Mouse (Mus musculus) forebrain, embryonic 15.5 days (tissue): ENCODE data around the gene Chst11. TPM values are rescaled to one million over a fixed set of nuclear protein-coding genes. Genes with fewer than 3 reads are reported as not detected.

Experiments
- ATAC-seq: fragments of 200-750 bp; cut with Nextera tagmentation; replicated peaks from 2 replicates; pipeline ENCODE4 v1.8.0; 2017; ENCODE audit warnings: mild to moderate bottlenecking, moderate TSS enrichment, moderate library complexity
- H3K27ac ChIP-seq: fragments of 300-500 bp; sonication (generic); replicated peaks from 2 replicates; pipeline ENCODE4 v1.5.1; 2015; ENCODE audit warnings: mild to moderate bottlenecking, inconsistent platforms
- H3K27me3 ChIP-seq: fragments of 300-500 bp; sonication (generic); 2 replicates; pipeline ENCODE4 v1.6.1; 2015; ENCODE audit warnings: inconsistent platforms
- H3K36me3 ChIP-seq: fragments of 300-500 bp; sonication (generic); 2 replicates; pipeline ENCODE4 v1.6.1; 2015; ENCODE audit warnings: mild to moderate bottlenecking, inconsistent platforms
- H3K4me1 ChIP-seq: fragments of 300-500 bp; sonication (generic); 2 replicates; pipeline ENCODE4 v1.6.1; 2015; ENCODE audit warnings: inconsistent platforms
- H3K4me2 ChIP-seq: fragments of 300-500 bp; sonication (generic); replicated peaks from 2 replicates; pipeline ENCODE4 v1.6.1; 2015; ENCODE audit warnings: mild to moderate bottlenecking, inconsistent platforms
- H3K4me3 ChIP-seq: fragments of 300-500 bp; sonication (generic); 2 replicates; pipeline ENCODE4 v1.5.1; 2015; ENCODE audit warnings: mild to moderate bottlenecking, inconsistent platforms
- H3K9ac ChIP-seq: fragments of 300-500 bp; sonication (generic); replicated peaks from 2 replicates; pipeline ENCODE4 v1.6.1; 2015; ENCODE audit warnings: mild to moderate bottlenecking, inconsistent platforms
- H3K9me3 ChIP-seq: fragments of 300-500 bp; sonication (generic); 2 replicates; pipeline ENCODE4 v1.6.1; 2016; ENCODE audit warnings: inconsistent platforms
- WGBS: fragments of 180-500 bp; shearing (Covaris S2); methylation state at CpG from one replicate; pipeline ENCODE4 v1.1.7; 2015; ENCODE audit warnings: mixed read lengths; 5-methylcytosine and 5-hydroxymethylcytosine counted together
- polyA plus RNA-seq: library from polyadenylated mRNA; unstranded; fragments of >200 nt; fragmentation: Nextera tagmentation; extraction: Ambion mirVana; gene quantifications from 2 replicates; pipeline ENCODE4 v1.2.1, GENCODE M21; 2015

Gene Chst11
- polyA plus RNA-seq, 1 experiment from 2014 or later: 3.1 TPM

DNA sequence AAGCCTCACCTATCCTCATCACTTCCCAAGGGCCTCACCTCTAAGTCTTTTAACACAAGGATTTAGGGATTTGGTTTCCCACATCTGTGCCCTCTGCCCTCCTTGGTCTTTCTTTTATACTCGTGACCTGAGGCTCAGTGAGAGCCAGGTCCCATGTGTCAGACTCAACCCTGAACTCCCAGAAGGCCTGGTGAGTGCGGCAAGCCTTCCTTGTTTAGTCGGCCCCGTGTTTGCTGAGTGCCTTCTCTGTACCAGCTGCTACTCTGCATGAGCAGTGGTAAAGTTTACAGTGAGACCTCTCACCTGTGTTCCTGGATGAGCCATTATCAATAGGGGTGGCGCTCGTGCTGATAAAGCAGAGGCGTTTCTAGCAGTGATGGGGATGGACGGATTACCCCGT lies 134.6 kb downstream of the Chst11 start:
- Histone ChIP-seq H3K9me3 (no peaks in the 10 kb centered on the region), H3K27me3 (no peaks in the 10 kb centered on the region), H3K27ac (no peak overlapping the region), H3K4me3 (no peak overlapping the region), H3K4me1 (peaks cover 28% of the 10 kb centered on the region), H3K9ac (no peak overlapping the region), H3K36me3 (no peaks in the 10 kb centered on the region), H3K4me2 (no peak overlapping the region)
- 82% methylated on average over 9 of the region's 9 CpGs for WGBS
- ATAC-seq: no peak

DNA sequence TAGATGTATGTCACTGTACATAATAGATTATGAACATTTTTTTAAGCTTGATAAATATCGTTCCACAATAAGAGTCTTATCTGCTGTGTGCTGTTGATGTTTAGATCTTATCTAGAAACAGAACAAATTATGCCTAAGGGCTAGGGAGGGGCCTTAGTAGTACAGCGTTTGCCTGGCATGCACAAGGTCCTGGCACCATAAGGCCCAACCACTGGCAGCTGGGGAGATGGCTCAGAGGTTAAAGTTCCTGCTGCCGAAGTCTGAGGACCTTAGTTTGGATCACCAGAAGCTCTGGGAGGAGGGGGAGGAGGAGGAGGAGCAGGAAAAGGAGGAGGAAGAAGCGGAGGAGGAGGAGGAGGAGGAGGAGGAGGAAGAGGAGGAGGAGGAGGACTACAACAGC lies 135.6 kb downstream of the Chst11 start:
- Histone ChIP-seq H3K9ac (no peak overlapping the region), H3K9me3 (no peaks in the 10 kb centered on the region), H3K36me3 (no peaks in the 10 kb centered on the region), H3K4me2 (no peak overlapping the region), H3K4me3 (no peak overlapping the region), H3K4me1 (peaks cover 24% of the 10 kb centered on the region), H3K27ac (no peak overlapping the region), H3K27me3 (no peaks in the 10 kb centered on the region)
- ATAC-seq: no peak
- 88% methylated on average over 4 of the region's 4 CpGs for WGBS

DNA sequence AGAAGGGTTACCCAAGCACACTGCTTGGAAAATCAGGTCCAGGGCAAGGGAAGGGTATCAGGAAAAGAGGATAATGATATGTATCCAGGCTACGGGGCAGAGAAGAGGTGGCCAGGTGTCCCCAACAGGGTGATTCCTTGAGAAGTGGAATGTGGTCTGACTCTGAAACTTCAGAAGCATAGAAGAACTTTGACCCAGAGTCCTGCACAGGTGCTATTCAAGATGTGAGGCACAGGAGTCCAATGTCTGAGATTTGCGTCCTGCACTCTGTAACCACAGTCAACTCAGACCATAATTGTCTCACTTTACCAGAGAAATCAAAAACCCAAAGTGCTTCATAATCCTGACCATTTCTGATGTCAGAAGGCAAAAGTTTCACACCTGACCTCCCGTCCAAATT lies 139.3 kb downstream of the Chst11 start:
- Histone ChIP-seq H3K36me3 (no peaks in the 10 kb centered on the region), H3K27me3 (no peaks in the 10 kb centered on the region), H3K4me3 (no peak overlapping the region), H3K4me2 (no peak overlapping the region), H3K4me1 (peaks cover 9% of the 10 kb centered on the region), H3K9me3 (no peaks in the 10 kb centered on the region), H3K27ac (no peak overlapping the region), H3K9ac (no peak overlapping the region)
- WGBS: 92% methylated on average over 3 of the region's 3 CpGs
- ATAC-seq: no peak

DNA sequence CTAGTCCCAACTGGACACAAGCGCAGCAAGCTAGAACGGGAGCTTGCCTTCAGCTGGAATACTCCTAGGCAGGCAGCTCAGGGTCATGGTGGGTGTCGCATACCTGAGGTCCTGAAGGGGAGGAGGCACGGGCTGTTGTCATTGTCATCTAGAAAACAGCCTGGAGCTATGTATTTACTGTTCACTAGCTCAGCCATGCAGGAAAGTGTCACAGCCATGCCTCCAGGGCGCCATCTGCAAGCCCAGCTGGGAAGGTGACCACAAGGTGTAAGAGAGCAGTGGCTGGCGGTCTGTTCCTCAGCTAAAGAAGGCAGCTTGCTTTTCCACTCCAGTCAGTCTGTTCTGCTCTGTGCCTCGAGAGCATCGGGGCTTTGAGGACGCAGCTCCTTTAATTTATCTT lies 141.1 kb downstream of the Chst11 start:
- no peaks in the 10 kb centered on the region for H3K27me3 ChIP-seq
- ATAC-seq: no peak; the same call in 1 of the 2 replicates
- no peaks in the 10 kb centered on the region for H3K36me3 ChIP-seq
- no peak overlapping the region for H3K9ac ChIP-seq
- no peaks in the 10 kb centered on the region for H3K9me3 ChIP-seq
- no peak overlapping the region for H3K4me2 ChIP-seq
- no peak overlapping the region for H3K4me3 ChIP-seq
- H3K27ac ChIP-seq: no peak overlapping the region
- WGBS: 58% methylated on average over 9 of the region's 9 CpGs
- H3K4me1 ChIP-seq: peaks cover 26% of the 10 kb centered on the region

DNA sequence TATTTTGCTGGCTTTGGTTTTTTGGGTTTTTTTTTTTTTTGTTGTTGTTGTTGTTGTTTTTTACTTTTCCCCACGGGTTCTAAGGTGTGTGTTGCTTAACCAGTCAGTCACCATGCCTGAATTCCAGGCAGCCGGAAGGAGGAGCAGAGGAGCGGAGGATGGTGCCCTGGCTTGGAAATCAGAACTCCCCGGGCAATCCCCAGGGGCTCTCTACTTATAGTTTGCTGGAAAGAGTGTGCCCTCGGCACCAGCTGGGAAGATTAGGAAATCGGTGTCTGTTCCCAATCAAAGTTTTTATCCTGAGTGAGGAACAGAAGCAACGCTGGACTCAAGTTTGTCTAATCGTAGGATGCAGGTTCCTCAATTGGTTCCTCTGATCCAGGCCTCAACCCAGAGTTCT lies 143.1 kb downstream of the Chst11 start:
- Histone ChIP-seq H3K4me2 (no peak overlapping the region), H3K27me3 (no peaks in the 10 kb centered on the region), H3K4me3 (no peak overlapping the region), H3K4me1 (peaks cover 29% of the 10 kb centered on the region), H3K36me3 (no peaks in the 10 kb centered on the region), H3K27ac (no peak overlapping the region), H3K9me3 (no peaks in the 10 kb centered on the region), H3K9ac (no peak overlapping the region)
- ATAC-seq: no peak
- 80% methylated on average over 8 of the region's 8 CpGs for WGBS

DNA sequence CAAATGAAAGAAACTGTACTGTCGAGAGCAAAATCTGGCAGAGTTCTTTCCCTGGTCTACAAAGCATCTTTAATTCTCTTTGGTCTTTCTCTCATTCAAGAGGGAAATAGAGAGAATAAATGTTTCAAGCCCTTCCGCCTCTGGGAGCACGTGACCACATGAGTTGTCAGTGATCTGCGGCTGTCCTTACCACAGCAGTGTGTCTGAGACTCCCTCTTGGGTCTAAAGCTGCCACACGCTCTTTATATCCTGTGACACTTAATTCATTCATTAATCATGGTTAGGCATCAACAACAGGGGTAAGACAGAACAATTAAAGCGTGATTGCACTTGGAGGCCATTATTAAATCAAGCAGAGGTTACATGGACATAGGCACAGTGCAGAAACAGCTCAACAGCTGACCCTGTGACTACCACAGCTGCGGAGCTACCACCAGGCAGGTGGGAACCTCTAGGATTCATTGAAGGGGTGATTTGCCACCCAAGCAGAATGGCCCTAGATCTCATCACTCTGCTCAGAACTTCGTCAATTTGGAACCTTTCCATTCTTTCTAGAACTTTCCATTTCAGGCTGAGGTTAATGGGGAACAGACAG lies 144.4 kb downstream of the Chst11 start:
- Histone ChIP-seq H3K9me3 (no peaks in the 10 kb centered on the region), H3K27me3 (no peaks in the 10 kb centered on the region), H3K9ac (no peak overlapping the region), H3K36me3 (no peaks in the 10 kb centered on the region), H3K4me1 (peaks cover 41% of the 10 kb centered on the region), H3K4me3 (no peak overlapping the region), H3K4me2 (no peak overlapping the region), H3K27ac (no peak overlapping the region)
- no peak for ATAC-seq
- 57% methylated on average over 8 of the region's 8 CpGs for WGBS

DNA sequence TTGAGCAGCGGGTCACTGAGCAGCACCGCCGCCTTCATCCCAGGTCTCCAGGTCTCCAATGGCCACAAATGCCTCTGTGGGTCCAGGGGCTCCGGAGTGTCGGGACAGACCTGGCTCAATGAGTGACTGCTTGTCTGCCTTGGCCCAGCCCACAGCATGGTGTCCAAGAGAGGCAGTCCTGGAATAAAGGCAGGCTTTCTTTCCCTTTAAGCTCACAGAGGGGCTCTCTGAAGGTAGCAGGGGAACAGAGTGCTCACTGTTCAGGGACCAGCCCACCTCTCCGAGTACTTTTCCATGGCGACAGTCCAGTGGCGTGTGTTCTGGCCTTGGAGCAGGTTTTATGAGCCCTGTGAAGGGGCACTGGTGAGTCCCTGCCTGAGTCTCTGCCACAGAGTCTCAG lies 145.3 kb downstream of the Chst11 start:
- no peak overlapping the region for H3K9ac ChIP-seq
- no peak overlapping the region for H3K4me2 ChIP-seq
- H3K27me3 ChIP-seq: no peaks in the 10 kb centered on the region
- H3K4me3 ChIP-seq: no peak overlapping the region
- no peak overlapping the region for H3K27ac ChIP-seq
- H3K9me3 ChIP-seq: no peaks in the 10 kb centered on the region
- peaks cover 46% of the 10 kb centered on the region for H3K4me1 ChIP-seq
- peak; percentile 39 for ATAC-seq
- WGBS: 21% methylated on average over 8 of the region's 8 CpGs
- no peaks in the 10 kb centered on the region for H3K36me3 ChIP-seq

DNA sequence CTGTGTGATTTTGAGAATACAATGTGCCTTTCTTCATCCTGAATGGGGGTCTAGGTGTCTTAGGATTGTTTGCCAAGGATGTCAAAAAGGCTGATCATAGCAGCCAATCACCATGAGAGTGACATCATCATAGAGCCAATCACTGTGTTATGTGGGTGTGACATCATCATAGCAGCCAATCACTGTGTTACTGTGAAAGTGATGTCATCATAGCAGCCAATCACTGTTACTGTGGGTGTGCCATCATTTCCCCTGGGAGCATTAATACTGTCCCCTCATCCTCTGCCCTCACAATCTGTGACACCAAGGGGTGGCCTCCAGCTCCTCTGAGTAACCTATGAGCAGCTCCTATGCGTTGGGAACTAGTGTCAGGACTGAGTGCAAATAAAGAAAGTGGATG lies 146.6 kb downstream of the Chst11 start:
- Histone ChIP-seq H3K9me3 (no peaks in the 10 kb centered on the region), H3K9ac (no peak overlapping the region), H3K4me2 (no peak overlapping the region), H3K27me3 (no peaks in the 10 kb centered on the region), H3K4me3 (no peak overlapping the region), H3K36me3 (no peaks in the 10 kb centered on the region), H3K27ac (no peak overlapping the region), H3K4me1 (peaks cover 40% of the 10 kb centered on the region)
- no peak for ATAC-seq
- 93% methylated on average over 1 of the region's 1 CpGs for WGBS

DNA sequence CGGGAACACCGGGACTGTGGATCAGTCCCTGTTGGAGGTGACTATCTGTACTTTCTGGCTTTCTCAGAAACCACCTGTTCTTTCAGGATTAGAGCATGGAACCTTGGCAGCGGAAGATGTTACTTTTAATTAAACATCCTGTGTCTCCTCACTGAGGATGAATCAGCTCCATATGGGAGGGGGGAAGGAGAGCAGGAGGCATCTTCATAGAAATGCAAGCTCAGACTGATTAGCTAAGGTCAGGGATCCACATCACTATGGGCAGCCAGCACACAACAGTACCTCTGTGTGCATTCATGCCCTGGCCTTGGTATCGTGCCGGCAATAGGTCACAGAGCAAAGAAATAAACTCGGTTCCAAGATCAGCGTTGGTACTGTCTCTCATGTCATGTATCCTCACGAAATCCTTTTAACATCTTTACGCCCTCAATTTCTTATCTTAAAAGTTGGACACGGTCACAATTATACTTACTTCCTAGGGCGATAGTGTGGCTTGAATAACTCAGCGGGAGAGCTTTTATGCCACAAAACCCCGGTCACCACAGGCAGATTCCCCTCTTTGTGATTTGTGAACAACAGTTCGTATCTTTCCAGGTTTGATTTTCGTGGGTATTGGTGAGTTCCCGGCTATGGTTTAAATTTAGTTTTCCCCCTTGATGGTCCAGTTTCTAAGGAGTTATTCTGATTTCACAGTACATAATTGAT lies 148.7 kb downstream of the Chst11 start:
- no peak overlapping the region for H3K9ac ChIP-seq
- H3K4me2 ChIP-seq: no peak overlapping the region
- 17% methylated on average over 16 of the region's 16 CpGs for WGBS
- no peak overlapping the region for H3K27ac ChIP-seq
- H3K9me3 ChIP-seq: no peaks in the 10 kb centered on the region
- no peaks in the 10 kb centered on the region for H3K36me3 ChIP-seq
- ATAC-seq: no peak
- H3K4me1 ChIP-seq: peaks cover 44% of the 10 kb centered on the region
- H3K27me3 ChIP-seq: no peaks in the 10 kb centered on the region
- no peak overlapping the region for H3K4me3 ChIP-seq

DNA sequence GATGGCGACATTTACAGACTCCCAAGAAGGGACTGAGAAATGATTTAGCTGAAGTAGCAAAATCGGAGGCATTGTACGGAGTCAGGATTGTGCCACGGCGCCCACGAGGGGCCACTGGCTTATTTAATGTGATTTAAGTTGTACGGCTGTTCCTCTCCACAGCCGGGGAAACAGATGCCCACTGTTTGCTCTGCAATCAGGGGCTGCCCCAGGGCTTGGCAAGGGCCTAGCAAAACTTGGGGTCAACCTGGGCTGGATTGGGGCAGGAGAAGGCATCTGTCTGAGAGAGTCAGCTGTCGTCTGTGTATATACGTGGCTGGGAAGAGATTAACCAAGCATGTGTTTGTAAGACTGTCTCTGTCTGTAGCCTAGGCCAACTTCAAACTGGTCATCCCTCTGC lies 149.6 kb downstream of the Chst11 start:
- no peaks in the 10 kb centered on the region for H3K27me3 ChIP-seq
- WGBS: 21% methylated on average over 10 of the region's 10 CpGs
- H3K4me2 ChIP-seq: no peak overlapping the region
- H3K27ac ChIP-seq: no peak overlapping the region; the same call in 1 of the 2 replicates
- H3K9me3 ChIP-seq: no peaks in the 10 kb centered on the region
- H3K9ac ChIP-seq: no peak overlapping the region
- H3K4me3 ChIP-seq: no peak overlapping the region
- peaks cover 39% of the 10 kb centered on the region for H3K4me1 ChIP-seq
- no peak; the same call in 1 of the 2 replicates for ATAC-seq
- no peaks in the 10 kb centered on the region for H3K36me3 ChIP-seq

DNA sequence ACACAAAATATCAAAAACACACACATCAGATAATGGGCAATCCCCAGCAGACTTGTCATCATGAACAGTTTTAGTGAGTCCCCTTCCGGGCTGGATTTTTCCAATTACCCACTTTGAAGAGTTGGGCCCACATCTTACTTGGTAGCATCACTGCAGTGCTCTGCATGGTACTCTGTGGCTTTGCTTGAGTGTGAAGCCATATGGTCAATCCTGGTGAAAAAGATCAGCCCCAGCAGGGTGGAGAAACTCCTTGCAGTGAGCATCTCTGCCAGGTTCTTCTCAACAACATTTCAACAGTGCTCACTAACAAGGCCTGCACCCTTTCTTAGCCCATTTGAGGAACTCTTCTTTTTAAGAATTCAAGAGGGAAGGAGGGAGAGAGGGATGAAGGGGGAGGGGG lies 150.7 kb downstream of the Chst11 start:
- H3K27me3 ChIP-seq: no peaks in the 10 kb centered on the region
- H3K9ac ChIP-seq: no peak overlapping the region
- ATAC-seq: no peak
- H3K36me3 ChIP-seq: no peaks in the 10 kb centered on the region
- no peaks in the 10 kb centered on the region for H3K9me3 ChIP-seq
- no peak overlapping the region for H3K4me3 ChIP-seq
- H3K27ac ChIP-seq: no peak overlapping the region
- H3K4me1 ChIP-seq: peaks cover 37% of the 10 kb centered on the region
- WGBS: 90% methylated on average over 1 of the region's 1 CpGs
- no peak overlapping the region for H3K4me2 ChIP-seq

DNA sequence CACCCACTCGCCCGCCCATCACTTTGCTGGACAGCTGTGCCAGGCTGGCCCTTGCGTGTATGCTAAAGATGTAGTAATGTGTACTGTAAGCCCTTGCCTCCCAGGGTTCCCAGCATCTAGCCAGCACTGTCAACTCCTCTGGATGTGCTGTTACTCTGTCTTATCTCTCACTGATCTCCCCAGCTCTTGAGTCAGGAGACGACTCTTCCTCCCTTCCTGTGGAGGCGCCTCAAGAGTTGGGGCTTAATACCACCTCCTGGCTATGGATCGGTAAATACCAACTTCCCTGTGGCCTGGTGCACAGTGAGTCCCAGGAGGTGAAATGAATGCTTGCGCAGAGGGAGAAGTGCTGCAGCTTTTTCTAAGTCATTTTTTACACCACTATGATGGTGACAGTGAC lies 151.8 kb downstream of the Chst11 start:
- H3K4me1 ChIP-seq: peaks cover 34% of the 10 kb centered on the region
- no peak overlapping the region for H3K4me2 ChIP-seq
- H3K9me3 ChIP-seq: no peaks in the 10 kb centered on the region
- no peak for ATAC-seq
- H3K27ac ChIP-seq: no peak overlapping the region
- H3K36me3 ChIP-seq: no peaks in the 10 kb centered on the region
- H3K9ac ChIP-seq: no peak overlapping the region
- no peak overlapping the region for H3K4me3 ChIP-seq
- WGBS: 85% methylated on average over 7 of the region's 7 CpGs
- H3K27me3 ChIP-seq: no peaks in the 10 kb centered on the region

DNA sequence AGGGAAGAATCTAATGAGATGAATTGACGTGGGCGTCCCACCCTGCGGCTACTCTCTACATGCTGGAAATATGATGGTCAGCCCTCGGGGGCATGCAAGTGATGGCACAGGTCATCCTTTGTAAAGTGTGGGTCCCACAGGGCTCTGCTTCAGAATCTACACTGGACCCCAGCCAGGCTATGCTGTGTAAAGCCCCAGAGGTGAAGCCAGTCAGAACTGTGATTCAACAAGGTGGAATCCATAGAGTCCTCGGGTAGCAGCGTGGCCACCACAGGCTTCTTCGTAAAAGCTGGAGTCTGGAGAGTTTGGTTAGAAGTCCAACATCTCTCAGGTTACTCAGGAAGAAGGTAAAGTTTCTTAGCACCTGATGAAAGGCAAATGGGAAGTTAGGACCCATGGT lies 154.0 kb downstream of the Chst11 start:
- no peaks in the 10 kb centered on the region for H3K27me3 ChIP-seq
- H3K4me3 ChIP-seq: no peak overlapping the region
- peaks cover 22% of the 10 kb centered on the region for H3K4me1 ChIP-seq
- H3K27ac ChIP-seq: no peak overlapping the region
- H3K9ac ChIP-seq: no peak overlapping the region
- H3K4me2 ChIP-seq: no peak overlapping the region
- no peaks in the 10 kb centered on the region for H3K36me3 ChIP-seq
- ATAC-seq: no peak
- WGBS: 92% methylated on average over 7 of the region's 7 CpGs
- H3K9me3 ChIP-seq: no peaks in the 10 kb centered on the region
